Mouse (Mus musculus): ENCODE measurements at regions not wholly inside any gene's neighbourhood (a gene's known extent, or its start where the extent isn't known, plus 50 kb on each side); places are given as distances from the start of the nearest gene placed in this dataset.

GRCm38 (mm10) chr9:91227673-91228440, 134.4 kb upstream of the Zic4 start:
- Histone ChIP-seq H3K4me1 (no peaks in the 10 kb centered on the region), H3K27me3 (no peaks in the 10 kb centered on the region), H3K4me3 (no peak overlapping the region), H3K27ac (no peak overlapping the region), H3K9ac (no peak overlapping the region), H3K36me3 (no peaks in the 10 kb centered on the region), H3K4me2 (no peak overlapping the region), H3K9me3 (no peaks in the 10 kb centered on the region)
- 50% methylated on average over 10 of the region's 10 CpGs for WGBS
- ATAC-seq (ENCODE audit: borderline replicate concordance, extremely low read depth, low FRiP score, low TSS enrichment): no peak

GRCm38 (mm10) chr9:91228525-91228924, 133.7 kb upstream of the Zic4 start:
- H3K9ac ChIP-seq: no peak overlapping the region
- H3K4me3 ChIP-seq: no peak overlapping the region
- 59% methylated on average over 5 of the region's 5 CpGs for WGBS
- no peak for ATAC-seq (ENCODE audit: borderline replicate concordance, extremely low read depth, low FRiP score, low TSS enrichment)
- H3K9me3 ChIP-seq: no peaks in the 10 kb centered on the region
- H3K27ac ChIP-seq: no peak overlapping the region
- H3K4me2 ChIP-seq: no peak overlapping the region
- H3K27me3 ChIP-seq: no peaks in the 10 kb centered on the region
- no peaks in the 10 kb centered on the region for H3K4me1 ChIP-seq
- no peaks in the 10 kb centered on the region for H3K36me3 ChIP-seq

GRCm38 (mm10) chr9:91253886-91254285, 108.3 kb upstream of the Zic4 start:
- Histone ChIP-seq H3K27ac (no peak overlapping the region), H3K36me3 (no peaks in the 10 kb centered on the region), H3K4me3 (no peak overlapping the region), H3K27me3 (no peaks in the 10 kb centered on the region), H3K4me2 (no peak overlapping the region), H3K9me3 (no peaks in the 10 kb centered on the region), H3K9ac (no peak overlapping the region), H3K4me1 (no peaks in the 10 kb centered on the region)
- WGBS: 87% methylated on average over 1 of the region's 1 CpGs
- no peak for ATAC-seq (ENCODE audit: borderline replicate concordance, extremely low read depth, low FRiP score, low TSS enrichment)

GRCm38 (mm10) chr9:91291340-91291739, 70.9 kb upstream of the Zic4 start:
- H3K9me3 ChIP-seq: no peaks in the 10 kb centered on the region
- WGBS: 56% methylated on average over 3 of the region's 3 CpGs

More at GRCm38 (mm10) chr9:91291340-91291739, 70.9 kb upstream of the Zic4 start:
- Histone ChIP-seq H3K4me2 (no peak overlapping the region), H3K9ac (no peak overlapping the region), H3K27me3 (no peaks in the 10 kb centered on the region), H3K27ac (no peak overlapping the region), H3K4me3 (no peak overlapping the region), H3K36me3 (no peaks in the 10 kb centered on the region), H3K4me1 (no peaks in the 10 kb centered on the region)
- ATAC-seq (ENCODE audit: borderline replicate concordance, extremely low read depth, low FRiP score, low TSS enrichment): no peak
